Mouse (Mus musculus) embryo, embryonic 10 days (tissue): Measurements from ENCODE around the gene Ovol1.

Source experiments
- DNase-seq: peaks from one replicate; pipeline ENCODE4 v3.0.0-alpha.2; 2015; ENCODE audit warnings: low spot score

Gene Ovol1

DNA sequence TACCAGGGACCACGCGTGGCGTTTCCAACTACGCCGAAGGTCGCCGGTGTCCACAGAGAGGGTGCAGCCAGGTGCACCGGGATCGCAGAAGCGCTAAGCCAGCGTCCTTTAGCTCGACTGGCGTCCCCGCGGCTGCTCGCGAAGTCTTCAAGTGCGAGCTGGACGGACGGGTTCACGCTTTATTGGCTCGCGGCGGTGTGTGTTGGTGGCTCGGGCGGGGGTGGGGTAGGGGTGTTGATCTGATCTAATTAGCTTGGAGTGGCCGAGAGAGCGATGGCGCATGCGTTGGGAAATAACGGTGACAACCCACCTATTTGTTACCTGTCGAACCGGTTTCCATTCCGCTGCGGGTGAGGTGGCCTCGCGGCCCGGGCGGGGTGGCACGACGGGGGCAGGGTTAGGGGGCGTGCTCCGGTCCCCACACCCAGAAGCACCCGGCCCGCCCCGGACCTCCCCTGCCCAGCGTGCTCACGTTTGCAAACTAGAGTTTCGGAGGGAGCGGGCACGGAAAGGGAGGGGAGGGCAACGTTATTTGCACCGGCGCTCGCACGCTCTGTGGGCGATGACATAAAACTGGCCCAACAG, at the start of gene Ovol1:
Ovol1 (minus strand) TSS at position 190 of the 585 bp plus-strand sequence.
- peak; percentile 49 for DNase-seq

GRCm38 (mm10) chr19:5609547-5610404, 49.3 kb upstream of the Ovol1 start, which contains the start of gene Kat5:
Gene Kat5 (minus strand): TSS chr19:5610237.
- DNase-seq = peak; percentile 95

DNA sequence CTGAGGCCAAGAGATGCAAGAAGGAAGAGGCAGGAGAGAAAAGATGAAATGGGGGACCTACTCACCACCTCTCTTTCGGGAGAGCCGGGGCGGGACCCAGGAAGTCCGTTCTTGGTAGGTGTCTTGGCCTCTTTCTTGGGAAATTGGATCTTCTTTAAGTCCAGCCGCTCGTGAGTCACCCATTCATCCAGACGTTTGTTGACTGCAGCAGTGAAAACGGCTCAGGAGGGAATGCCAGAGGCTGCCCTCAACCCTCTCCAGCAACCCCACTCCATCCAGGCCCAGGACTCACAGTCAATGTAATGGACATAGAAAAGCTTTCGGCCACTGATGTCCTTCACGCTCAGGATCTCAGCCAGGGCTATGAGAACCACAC, 48.7 kb upstream of the Ovol1 start:
- DNase-seq = no peak

DNA sequence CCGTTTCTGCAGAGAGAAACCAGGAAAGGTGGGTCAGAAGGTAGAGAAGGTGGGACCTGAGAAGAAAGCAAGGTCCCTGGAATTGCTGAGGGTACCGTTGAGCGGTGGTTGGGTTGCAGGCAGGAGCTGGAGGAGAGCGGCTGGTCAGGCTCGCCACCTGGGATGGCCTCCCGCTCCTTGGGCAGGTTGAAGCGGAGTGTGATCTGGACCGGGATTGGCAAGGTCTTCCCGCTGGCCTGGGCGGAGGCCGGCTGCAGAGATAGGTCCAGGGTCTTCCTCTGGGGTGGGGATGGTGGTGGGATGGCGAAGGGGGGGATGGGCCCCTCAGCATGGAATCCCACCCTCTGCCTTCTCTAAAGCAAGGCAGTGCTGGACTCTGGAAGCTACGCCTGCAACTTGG, 48.3 kb upstream of the Ovol1 start:
- no peak for DNase-seq

GRCm38 (mm10) chr19:5607705-5608410, 47.4 kb upstream of the Ovol1 start:
- DNase-seq = no peak

GRCm38 (mm10) chr19:5606196-5606595, 45.8 kb upstream of the Ovol1 start:
- DNase-seq = no peak

DNA sequence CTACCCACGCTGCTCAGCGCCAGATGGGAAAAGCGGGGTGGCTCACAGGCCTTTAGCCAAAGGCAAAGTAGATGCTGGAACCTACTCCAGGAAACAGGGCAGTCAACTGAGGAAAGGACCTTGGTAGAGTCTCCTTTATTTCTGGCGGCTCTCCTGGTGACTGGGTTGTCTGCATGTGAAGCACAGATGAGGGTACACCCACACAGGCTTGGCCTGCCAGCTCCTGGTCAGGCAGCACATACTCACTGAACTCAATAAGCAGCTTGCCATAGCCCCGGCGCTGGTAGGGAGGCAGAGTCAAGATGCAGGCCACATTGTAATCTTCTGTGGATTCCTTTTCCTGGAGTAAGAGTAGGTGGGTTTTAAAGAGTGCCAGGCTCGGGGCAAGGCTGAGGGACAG, 44.7 kb upstream of the Ovol1 start:
- no peak for DNase-seq

- no peak for DNase-seq
These were observed 43.2 kb upstream of the Ovol1 start for GRCm38 (mm10) chr19:5603664-5604063.

DNA sequence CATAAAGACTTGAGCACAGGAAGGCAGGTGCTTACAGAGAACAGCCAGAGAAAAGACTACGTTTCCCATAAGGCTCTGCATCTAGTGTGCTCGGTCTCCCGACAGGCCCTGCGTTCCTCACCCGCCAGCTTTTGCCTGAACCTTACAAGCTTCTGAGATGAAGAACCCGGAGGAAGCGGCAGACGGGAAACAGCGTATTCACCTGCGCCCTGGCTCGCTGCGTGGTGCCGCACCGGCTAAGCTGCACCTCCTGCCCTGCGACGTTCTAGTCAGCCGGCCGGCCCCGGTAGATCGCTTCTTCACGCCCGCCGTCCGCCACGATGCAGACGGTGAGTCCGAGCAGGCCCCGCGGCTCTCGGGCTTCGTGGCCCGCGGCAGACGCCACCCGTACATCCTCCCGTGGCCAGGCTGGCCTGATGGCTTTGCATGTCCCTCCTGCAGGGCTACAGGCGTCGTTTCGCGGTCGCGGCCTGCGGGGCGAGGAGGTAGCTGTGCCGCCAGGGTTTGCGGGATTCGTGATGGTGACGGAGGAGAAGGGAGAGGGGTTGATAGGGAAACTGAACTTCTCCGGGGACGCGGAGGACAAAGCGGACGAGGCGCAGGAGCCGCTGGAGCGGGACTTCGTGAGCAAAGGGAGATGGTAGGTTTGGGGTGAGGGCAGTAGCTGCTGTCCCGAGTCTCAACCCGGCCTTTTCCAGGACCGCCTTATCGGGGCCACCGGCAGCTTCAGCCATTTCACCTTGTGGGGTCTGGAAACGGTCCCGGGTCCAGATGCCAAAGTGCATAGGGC, 41.5 kb upstream of the Ovol1 start, which contains the start of gene Rnaseh2c:
Rnaseh2c (plus strand) TSS at position 122 of the 790 bp plus-strand sequence.
- DNase-seq = peak; percentile 94

- DNase-seq = no peak
These were observed 38.8 kb upstream of the Ovol1 start for GRCm38 (mm10) chr19:5599224-5599623.

DNA sequence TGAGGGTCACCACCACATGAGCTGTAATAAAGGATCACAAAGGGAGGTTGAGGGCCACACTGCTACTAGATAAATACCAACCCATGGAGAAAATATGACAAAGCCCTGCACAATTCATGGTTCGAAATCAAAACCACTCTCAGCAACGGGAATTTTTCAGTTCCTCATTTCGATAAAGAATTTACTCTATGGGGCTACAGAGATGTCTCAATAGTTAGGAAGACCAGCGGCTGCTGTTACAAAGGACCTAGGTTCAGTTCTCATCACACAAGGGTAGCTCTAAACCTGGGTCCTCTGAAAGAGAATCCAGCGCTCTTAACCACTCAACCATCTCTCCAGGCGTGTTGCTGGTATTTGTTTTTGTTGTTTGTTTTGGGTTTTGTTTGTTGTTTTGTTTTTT, 31.4 kb upstream of the Ovol1 start:
- no peak for DNase-seq

- DNase-seq = no peak
These were observed 28.7 kb upstream of the Ovol1 start for GRCm38 (mm10) chr19:5589159-5589558.

DNA sequence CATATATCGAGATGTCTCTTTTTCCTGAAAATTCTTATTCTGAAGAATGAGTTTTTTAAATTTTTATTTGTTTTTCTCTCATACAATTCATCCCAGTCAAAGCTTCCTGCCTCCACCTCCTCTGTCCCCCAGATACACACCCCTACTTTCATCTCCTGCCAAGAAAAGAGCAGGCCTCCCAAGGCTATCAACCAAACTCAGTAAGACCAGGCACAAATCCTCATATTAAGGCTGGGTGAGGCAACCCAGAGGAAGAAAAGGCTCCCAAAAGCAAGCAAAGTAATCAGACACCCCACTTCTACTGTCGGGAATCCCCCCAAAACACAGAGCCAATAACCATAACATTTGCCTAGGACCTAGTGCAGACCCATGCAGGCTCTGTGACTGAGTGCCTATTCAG, 21.5 kb upstream of the Ovol1 start:
- no peak for DNase-seq

DNA sequence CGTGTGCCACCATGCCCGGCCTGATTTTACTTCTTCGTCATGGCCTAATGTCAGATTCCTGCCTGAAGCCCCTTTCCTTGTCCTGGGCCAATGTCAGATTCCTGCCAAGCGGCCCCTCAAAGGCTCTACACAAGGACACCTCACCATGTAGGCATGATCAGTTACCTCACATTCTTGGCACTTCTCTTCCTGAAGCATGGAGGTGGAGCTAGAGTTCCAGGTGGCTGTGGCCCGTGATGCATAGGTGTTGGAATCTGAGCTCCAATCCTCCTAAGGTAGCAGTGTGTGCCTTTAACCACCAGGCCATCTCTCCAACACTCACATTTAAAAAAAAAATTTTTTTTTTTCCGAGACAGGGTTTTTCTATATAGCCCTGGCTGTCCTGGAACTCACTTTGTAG, 20.3 kb upstream of the Ovol1 start:
- DNase-seq = no peak

DNA sequence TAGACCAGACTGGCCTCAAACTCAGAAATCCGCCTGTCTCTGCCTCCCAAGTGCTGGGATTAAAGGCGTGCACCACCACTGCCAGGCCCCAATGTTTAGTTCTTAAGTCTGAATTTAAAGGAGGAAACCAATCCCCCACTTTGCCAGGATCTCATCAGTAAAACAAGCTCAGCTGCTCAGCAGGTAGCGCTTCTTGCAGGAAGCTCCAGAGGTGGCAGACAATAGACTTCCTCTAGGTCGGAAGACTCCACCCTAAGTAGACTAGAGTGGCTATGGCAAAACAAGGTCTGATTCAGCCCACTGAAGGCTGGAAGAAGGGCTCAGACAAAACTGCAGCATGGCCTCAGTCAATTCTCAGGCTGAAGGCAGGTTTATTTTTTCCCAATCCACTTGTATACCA, 19.5 kb upstream of the Ovol1 start:
- no peak for DNase-seq

GRCm38 (mm10) chr19:5575336-5575735, 14.9 kb upstream of the Ovol1 start:
- no peak for DNase-seq

DNA sequence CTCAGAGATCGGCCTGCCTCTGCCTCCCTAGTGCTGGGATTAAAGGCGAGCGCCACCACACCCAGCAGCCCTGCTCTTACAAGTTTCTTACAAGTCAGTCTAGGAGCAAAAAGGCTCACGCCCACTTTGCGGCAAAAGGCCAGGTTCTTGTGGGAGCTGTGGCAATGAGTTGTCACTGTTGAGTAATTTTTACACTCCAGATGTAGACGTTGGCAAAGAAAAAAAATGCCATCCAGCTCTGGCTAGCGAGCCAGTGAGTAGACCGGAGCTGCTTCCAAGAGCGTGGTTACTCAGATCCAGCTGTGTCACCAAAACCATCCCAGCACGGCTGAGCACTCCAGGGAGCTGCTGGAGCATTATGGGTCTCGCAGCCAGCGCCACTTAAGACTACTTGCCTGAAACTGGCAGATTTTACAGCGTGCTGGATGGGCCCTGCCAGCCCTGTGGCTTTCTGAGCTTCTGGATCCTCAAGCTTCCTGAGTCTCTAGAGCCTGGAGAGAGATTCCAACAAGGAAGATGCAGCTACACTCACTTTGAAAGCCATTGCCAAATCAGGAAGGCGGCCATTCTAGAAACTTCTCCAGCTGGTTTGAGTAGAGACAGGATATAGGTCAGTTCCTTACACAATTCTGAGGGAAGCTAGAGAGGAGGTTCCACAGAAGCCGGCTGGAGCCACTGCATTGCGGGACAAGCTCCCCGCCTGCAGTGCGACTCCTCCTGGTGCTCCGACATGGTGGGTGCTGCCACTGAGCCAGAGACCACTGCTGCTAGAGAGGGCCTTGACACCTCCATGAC, 12.1 kb upstream of the Ovol1 start:
- no peak for DNase-seq

DNA sequence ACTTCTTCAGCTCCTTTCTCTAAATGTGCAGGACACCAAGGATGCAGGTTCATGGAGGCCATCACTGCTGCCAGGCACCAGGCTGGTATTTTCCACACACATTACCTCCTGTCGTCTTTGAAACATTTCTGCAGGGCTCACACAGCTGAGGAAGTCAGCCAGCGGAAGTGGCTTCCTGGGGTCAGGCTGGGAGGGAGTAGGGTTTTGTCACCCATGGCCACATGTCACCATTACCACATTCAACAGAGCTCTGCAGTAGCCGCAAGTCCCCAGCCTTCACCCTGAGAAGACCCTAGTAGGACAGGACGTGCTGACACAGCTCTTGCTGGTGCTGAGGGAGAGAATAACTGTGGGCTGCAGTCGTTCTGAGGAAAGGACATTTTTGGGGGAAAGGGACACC, 11.4 kb upstream of the Ovol1 start:
- DNase-seq = no peak

GRCm38 (mm10) chr19:5570353-5571246, 10.2 kb upstream of the Ovol1 start:
- DNase-seq = no peak

DNA sequence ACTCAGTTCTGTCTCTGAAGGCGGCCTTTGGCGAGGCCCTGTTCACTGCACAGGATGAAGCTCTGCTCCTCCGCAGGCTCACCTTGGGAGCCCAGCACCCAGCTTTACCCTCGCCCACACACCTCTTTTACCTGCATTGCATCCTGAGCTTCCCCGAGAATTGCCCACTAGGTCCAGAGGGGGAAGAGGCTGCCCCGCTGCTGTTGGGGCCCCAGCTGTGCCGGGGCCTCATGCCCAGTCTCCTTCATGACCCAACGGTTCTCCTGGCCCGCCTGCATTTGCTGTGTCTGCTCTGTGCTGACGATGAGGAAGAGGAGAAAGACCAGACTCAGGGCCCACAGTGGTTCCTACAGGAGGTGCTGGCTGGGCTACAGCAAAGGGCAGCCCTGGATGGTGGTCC, 9.1 kb upstream of the Ovol1 start:
- no peak for DNase-seq
